Mouse (Mus musculus) MEL (cell line): ENCODE data around the gene Samsn1. TPM values are rescaled to one million over a fixed set of nuclear protein-coding genes. Genes with fewer than 3 reads are reported as not detected.

ENCODE experiments used
- DNase-seq: peaks from one replicate; pipeline ENCODE4 v3.0.0; 2011; ENCODE audit warnings: low read depth, low spot score
- H3K27ac ChIP-seq: 2 replicates; pipeline ENCODE4 v1.5.1; 2012; ENCODE audit warnings: low read depth, mild to moderate bottlenecking, control low read depth, low read length, moderate library complexity; ENCODE audit not compliant: control insufficient read depth
- H3K27me3 ChIP-seq, 2 experiments: fragments of 150-350 bp in 1 of 2; sonication (generic) in 1 of 2; 2 replicates each; pipeline ENCODE4 v1.6.1; 2012; ENCODE audit warnings: low read length in 2 of 2, mild to moderate bottlenecking in 2 of 2, improper control_type of control experiment in 1 of 2, moderate library complexity in 1 of 2; ENCODE audit not compliant: insufficient read depth in 2 of 2, control insufficient read depth in 1 of 2
- H3K36me3 ChIP-seq, 2 experiments: 2 replicates each; pipeline ENCODE4 v1.6.1; 2012 to 2014; ENCODE audit warnings: low read length in 2 of 2, improper control_type of control experiment in 1 of 2, inconsistent platforms in 1 of 2, mild to moderate bottlenecking in 1 of 2; ENCODE audit not compliant: insufficient read depth in 2 of 2, control insufficient read depth in 1 of 2
- H3K4me1 ChIP-seq, 2 experiments: fragments of 150-350 bp in 1 of 2; sonication (generic) in 1 of 2; 2 replicates each; pipeline ENCODE4 v1.6.1; 2012; ENCODE audit warnings: low read length in 2 of 2, improper control_type of control experiment in 1 of 2, mild to moderate bottlenecking in 1 of 2; ENCODE audit not compliant: insufficient read depth in 2 of 2, control insufficient read depth in 1 of 2
- H3K4me3 ChIP-seq, 2 experiments: fragments of 150-350 bp in 1 of 2; sonication (generic) in 1 of 2; 2 replicates each; pipeline ENCODE4 v1.5.1; 2012; ENCODE audit warnings: low read depth in 2 of 2, low read length in 2 of 2, mild to moderate bottlenecking in 2 of 2, moderate library complexity in 2 of 2, control low read depth in 1 of 2, improper control_type of control experiment in 1 of 2; ENCODE audit not compliant: control insufficient read depth in 1 of 2, insufficient read depth in 1 of 2
- H3K79me2 ChIP-seq: 2 replicates; pipeline ENCODE4 v1.6.1; 2012; ENCODE audit warnings: mild to moderate bottlenecking, low read length, moderate library complexity; ENCODE audit not compliant: control insufficient read depth, poor library complexity, insufficient read depth
- H3K9ac ChIP-seq: 2 replicates; pipeline ENCODE4 v1.6.1; 2012; ENCODE audit warnings: low read depth, mild to moderate bottlenecking, control low read depth, low read length, moderate library complexity; ENCODE audit not compliant: control insufficient read depth, poor library complexity, severe bottlenecking
- H3K9me3 ChIP-seq: fragments of 150-350 bp; sonication (generic); replicated peaks from 2 replicates; pipeline ENCODE4 v1.6.1; 2012; ENCODE audit warnings: mild to moderate bottlenecking, low read length, improper control_type of control experiment, moderate library complexity; ENCODE audit not compliant: insufficient read depth
- ETS1 ChIP-seq: IDR thresholded peaks from 2 replicates; pipeline ENCODE4 v1.6.1; 2012; ENCODE audit warnings: low read depth, mild to moderate bottlenecking, inconsistent platforms, low read length, improper control_type of control experiment, moderate library complexity
- JUND ChIP-seq: IDR thresholded peaks from 2 replicates; pipeline ENCODE4 v1.6.1; 2011; ENCODE audit warnings: low read depth, mild to moderate bottlenecking, improper control_type of control experiment, low read length
- KAT2A ChIP-seq: conservative IDR thresholded peaks from 2 replicates; pipeline ENCODE4 v1.6.1; 2012; ENCODE audit warnings: low read depth, low read length, improper control_type of control experiment, inconsistent platforms
- MXI1 ChIP-seq: IDR thresholded peaks from 2 replicates; pipeline ENCODE4 v1.6.1; 2011; ENCODE audit warnings: mild to moderate bottlenecking, low read depth, low read length, improper control_type of control experiment
- MYC ChIP-seq: IDR thresholded peaks from 2 replicates; pipeline ENCODE4 v1.6.1; 2011; ENCODE audit warnings: low read depth, mild to moderate bottlenecking, low read length, improper control_type of control experiment, moderate library complexity
- POLR2AphosphoS5 ChIP-seq: IDR thresholded peaks from 2 replicates; pipeline ENCODE4 v1.6.1; 2012; ENCODE audit warnings: low read depth, borderline replicate concordance, mild to moderate bottlenecking, inconsistent platforms, low read length, moderate library complexity, mixed read lengths
- SIN3A ChIP-seq: IDR thresholded peaks from 2 replicates; pipeline ENCODE4 v1.6.1; 2012; ENCODE audit warnings: low read length, improper control_type of control experiment, inconsistent platforms
- TAL1 ChIP-seq: IDR thresholded peaks from 2 replicates; pipeline ENCODE4 v1.6.1; 2012; ENCODE audit warnings: mild to moderate bottlenecking, inconsistent platforms, low read length, moderate library complexity, mixed read lengths
- UBTF ChIP-seq: IDR thresholded peaks from 2 replicates; pipeline ENCODE4 v1.6.1; 2012; ENCODE audit warnings: low read depth, mild to moderate bottlenecking, inconsistent platforms, low read length, improper control_type of control experiment, moderate library complexity, borderline replicate concordance; ENCODE audit not compliant: insufficient read depth
- ZC3H11A ChIP-seq: IDR thresholded peaks from 2 replicates; pipeline ENCODE4 v1.6.1; 2012; ENCODE audit warnings: low read depth, mild to moderate bottlenecking, inconsistent platforms, low read length, improper control_type of control experiment
- ZNF384 ChIP-seq: IDR thresholded peaks from 2 replicates; pipeline ENCODE4 v1.6.1; 2012; ENCODE audit warnings: low read depth, mild to moderate bottlenecking, inconsistent platforms, low read length, improper control_type of control experiment
- polyA plus RNA-seq, 2 experiments: library from polyadenylated mRNA; stranded (reverse) in 1 of 2; unstranded in 1 of 2; fragments of >175 nt in 1 of 2; fragments of >200 nt in 1 of 2; gene quantifications; 2 replicates each; pipeline versions ENCODE4 v1.2.1 to v1.2.4; 2012; ENCODE audit warnings: low replicate concordance in 2 of 2, low read depth in 1 of 2; ENCODE audit not compliant: insufficient read length in 2 of 2, insufficient read depth in 1 of 2, missing spikeins in 1 of 2
- total RNA-seq: library from RNA; depleted of rRNA; stranded (reverse); fragments of 300-350 nt; gene quantifications from 2 replicates; pipeline ENCODE4 v1.2.3, GENCODE M21; 2012

The Samsn1 gene
- total and polyA plus RNA-seq, 3 experiments, result 55.2 to 205 (median 63.0) TPM

DNA sequence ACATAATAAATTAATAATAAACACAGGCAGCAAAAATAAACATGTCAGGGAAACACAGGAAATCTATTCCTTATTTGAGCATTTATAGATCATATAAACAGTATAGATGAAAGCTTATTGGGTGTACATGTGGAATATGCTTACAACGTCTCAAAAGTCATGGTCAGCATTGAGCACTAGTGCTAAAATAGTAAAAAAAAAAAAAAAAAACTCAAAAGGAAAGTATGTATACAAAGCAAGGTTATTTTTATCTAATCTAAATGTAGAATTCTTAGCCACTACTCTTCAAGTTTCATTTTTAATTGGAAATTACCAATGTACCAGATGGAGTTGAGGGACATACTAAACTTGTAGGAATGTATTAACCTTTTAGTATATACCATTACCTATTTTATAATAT is 116.8 kb downstream of the Samsn1 start:
- H3K36me3 ChIP-seq, result peaks cover 8 to 45% of the 10 kb centered on the region in 2 experiments
- H3K27me3 ChIP-seq, result no peaks in the 10 kb centered on the region
- no peak for TF ChIP-seq UBTF
- TF ChIP-seq MXI1, result no peak
- no peak for TF ChIP-seq TAL1
- no peak for TF ChIP-seq POLR2AphosphoS5
- TF ChIP-seq SIN3A, result no peak
- TF ChIP-seq MYC, result no peak
- TF ChIP-seq ZC3H11A, result no peak
- peak; percentile 71 for TF ChIP-seq ZNF384
- TF ChIP-seq JUND, result no peak
- TF ChIP-seq, all 39 proteins: peak for 1
- Histone ChIP-seq H3K9ac (no peak overlapping the region), H3K4me1 (peaks cover 13 to 30% of the 10 kb centered on the region in 2 experiments), H3K27ac (no peak overlapping the region), H3K4me3 (peak overlapping the region in 1 of 2 experiments; percentile 30; a peak in 1 of 4 replicates), H3K79me2 (peaks cover 36% of the 10 kb centered on the region), H3K9me3 (no peaks in the 10 kb centered on the region)
- DNase-seq, result no peak

DNA sequence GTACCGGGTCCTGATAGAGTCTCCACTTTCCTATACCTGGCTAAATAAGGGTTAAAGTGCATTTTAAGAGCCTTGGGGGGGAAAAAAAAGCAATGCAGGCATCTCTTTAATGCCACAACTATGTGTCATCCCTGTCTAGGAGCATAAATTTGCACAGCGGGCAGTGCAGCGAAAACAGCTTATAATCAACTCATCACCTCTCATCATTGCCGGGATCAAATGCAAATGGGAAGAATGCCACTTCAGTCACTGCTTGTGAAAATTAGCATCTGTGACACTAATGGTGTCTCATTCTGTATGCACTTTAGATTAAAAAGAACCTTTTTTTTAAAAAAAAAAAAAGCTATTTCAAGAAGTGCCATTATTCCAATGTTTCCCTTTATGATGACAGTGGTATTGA is 118.0 kb downstream of the Samsn1 start:
- H3K4me3 ChIP-seq, result no peak overlapping the region
- H3K79me2 ChIP-seq, result peaks cover 39% of the 10 kb centered on the region
- no peak for DNase-seq
- H3K9ac ChIP-seq, result no peak overlapping the region
- TF ChIP-seq UBTF, result no peak
- no peaks in the 10 kb centered on the region for H3K27me3 ChIP-seq
- peaks cover 8 to 24% of the 10 kb centered on the region in 2 experiments for H3K4me1 ChIP-seq
- no peaks in the 10 kb centered on the region for H3K9me3 ChIP-seq
- no peak overlapping the region for H3K27ac ChIP-seq
- peaks cover 16 to 47% of the 10 kb centered on the region in 2 experiments for H3K36me3 ChIP-seq

DNA sequence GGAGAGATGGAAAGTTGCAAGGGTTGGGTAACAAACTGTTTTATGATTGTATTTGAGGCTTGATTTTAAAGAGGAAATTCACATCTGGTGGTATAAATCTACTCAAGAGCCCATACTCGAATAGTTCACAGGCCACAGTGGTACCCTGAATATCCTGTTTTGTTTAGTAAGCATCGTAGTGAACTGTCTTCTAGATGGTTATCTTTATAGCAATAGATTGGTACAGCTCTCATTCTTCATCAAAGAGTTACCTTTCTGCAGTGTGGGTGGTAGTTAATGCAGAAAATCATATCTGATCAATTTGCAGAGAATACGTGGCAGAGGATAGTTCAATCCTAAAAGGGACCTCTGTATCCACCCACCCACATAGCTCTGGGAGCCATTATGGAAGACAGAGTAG is 119.1 kb downstream of the Samsn1 start:
- H3K27me3 ChIP-seq, result no peaks in the 10 kb centered on the region
- no peak overlapping the region for H3K4me3 ChIP-seq
- no peak overlapping the region for H3K27ac ChIP-seq
- TF ChIP-seq KAT2A (no peak), UBTF (no peak), ETS1 (no peak)
- no peaks in the 10 kb centered on the region for H3K9me3 ChIP-seq
- no peak for DNase-seq
- H3K4me1 ChIP-seq, result peaks cover 8 to 24% of the 10 kb centered on the region in 2 experiments
- H3K9ac ChIP-seq, result no peak overlapping the region
- peaks cover 39% of the 10 kb centered on the region for H3K79me2 ChIP-seq
- peaks cover 20 to 53% of the 10 kb centered on the region in 2 experiments for H3K36me3 ChIP-seq
